Mouse (Mus musculus) spleen, postnatal 0 days (tissue): ENCODE results near the gene Fdx1l. TPM values are rescaled to one million over a fixed set of nuclear protein-coding genes. Genes with fewer than 3 reads are reported as not detected.

Experiments used
- microRNA counts: library from miRNA; unstranded; fragments of <30 nt; microRNA quantifications from one replicate; lab custom pipeline; 2015
- polyA plus RNA-seq: library from polyadenylated mRNA; unstranded; fragments of >200 nt; fragmentation: Nextera tagmentation; extraction: Ambion mirVana; gene quantifications from 2 replicates; pipeline ENCODE4 v1.2.1, GENCODE M21; 2015

Fdx1l gene
- 41.2 and 44.7 TPM in 2 replicates for polyA plus RNA-seq

DNA sequence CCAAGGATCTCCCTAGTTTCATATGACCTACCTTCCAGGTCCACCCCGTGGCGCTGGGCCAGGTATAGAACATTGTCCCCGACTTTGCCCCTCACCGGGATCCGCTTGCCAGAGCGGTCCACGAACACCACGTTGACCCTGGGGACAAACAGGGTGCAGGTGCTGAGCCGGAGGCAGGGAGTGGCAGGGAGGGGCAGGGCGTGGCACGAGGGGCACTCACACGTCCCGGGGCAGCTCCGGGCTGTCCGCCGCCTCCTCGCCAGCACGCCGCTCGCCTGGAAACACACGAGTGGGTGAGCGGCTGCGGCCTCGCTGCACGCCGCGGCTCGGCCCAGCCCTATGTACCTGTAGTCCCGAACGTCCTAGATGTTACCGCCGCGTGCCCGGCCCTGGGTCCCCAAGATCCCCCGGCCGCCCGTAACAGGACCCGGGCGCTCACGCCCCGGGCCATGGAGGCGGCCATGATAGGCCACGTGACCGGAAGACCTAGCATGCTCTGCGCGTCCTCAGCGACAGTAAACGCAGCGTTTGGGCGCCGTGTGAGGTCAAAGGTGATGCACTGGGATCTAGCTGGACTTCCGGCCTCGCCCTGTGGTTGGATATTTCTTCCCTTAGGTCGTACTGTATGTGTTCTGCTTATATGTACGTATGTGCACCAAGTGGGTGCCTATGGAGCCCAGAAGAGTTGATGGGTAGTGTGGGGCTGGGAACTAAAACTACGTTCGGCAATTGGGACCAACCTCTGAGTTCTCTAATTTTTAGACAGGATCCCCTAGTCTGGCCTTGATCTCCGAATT, at the start of gene Fdx1l, which contains the start of gene Gm49373:
Gene Fdx1l (minus strand): TSS at position 571 of the 797 bp plus-strand sequence.
Gene Gm49373 (minus strand): TSS at position 53 of the 797 bp plus-strand sequence.

DNA sequence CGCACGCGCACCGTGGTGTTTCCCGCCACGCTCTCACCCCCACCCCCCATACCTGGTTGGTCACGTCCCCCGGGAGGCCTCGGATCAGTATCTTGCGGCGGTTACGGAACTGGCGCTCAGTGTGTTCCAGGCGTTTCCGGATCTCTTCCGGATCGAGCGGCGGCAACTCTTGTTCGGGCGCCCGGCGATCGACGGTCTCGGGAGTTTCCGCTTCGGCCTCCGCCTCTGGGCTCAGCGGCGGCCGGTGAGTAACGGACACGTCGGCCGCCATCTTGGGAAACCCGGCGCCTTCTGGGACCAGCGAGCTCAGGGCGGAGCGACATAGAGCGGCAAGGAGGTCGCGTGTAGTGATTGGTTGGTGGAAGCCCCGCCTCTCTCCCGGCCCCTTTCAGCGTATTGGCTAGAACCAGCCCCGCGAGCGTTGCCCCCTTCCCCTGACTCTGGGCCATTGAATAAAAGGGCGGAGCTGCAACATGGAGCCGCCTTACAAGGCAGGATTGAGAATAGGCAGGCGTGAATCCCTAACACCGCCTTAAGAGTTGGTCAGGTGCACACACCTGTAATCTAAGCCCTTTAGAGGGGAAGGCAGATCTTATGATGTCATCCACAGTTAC, 18.4 kb upstream of the Fdx1l start, which contains the start of the genes Gm38431 and Raver1:
Gene Gm38431 (minus strand): TSS at position 291 of the 614 bp plus-strand sequence.
Gene Raver1 (minus strand): TSS at position 302 of the 614 bp plus-strand sequence.

DNA sequence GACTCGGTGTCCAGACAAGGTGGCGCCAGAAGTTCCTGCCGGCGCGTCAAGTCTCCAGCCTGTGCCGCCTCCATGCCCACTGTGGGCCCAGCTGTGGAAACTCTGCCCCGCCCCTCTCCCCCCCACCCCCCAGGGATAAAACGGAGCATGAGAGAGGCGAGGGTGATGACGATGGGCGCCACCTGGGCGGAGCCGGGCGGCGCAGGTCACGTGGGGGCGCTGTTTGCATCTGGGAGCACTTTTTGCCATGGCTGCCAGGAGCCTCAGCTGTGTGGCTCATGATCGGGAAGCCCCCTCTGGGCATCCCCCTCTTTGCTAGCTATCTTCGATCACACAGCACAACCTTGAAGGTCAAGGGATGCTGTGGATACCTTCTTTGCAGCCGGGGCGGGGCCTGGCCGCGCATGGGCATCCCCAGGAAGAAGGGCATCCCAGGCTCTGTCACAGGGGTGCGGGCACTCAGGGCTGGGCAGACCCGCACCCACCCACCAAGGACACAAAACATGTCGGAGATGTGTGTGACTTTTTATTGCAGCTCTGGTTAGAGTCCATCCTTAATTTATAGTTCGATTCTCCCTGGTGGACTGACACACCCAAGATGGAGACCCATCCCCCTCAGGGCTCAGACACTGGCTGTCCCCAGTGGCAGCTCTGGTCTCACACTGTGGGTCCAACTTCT, 6.3 kb downstream of the Fdx1l start, which contains the start of gene Zglp1:
Gene Zglp1 (minus strand): TSS at position 88 of the 679 bp plus-strand sequence.

DNA sequence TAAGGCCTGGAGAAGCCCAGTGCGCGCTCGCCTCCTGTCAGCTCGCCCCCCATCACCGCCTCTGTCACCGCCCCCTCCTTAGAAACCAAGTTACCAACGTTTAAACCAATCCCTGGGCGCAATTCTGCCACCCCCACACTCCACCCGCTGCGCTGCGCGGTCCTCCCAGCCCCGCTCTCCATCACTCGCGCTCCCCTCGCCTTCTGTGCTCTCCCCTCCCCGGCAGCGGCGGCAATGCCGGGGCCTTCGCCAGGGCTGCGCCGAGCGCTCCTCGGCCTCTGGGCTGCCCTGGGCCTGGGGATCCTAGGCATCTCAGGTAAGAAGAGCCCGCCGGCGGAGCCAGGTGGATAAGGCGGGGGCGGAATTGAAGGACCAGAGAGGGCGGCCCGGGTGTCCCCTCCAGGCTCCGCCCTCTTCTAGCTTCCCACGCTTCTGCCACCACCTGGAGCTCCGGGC, 41.5 kb downstream of the Fdx1l start, which contains the start of gene Icam5:
Gene Icam5 (plus strand): TSS at position 178 of the 456 bp plus-strand sequence.

DNA sequence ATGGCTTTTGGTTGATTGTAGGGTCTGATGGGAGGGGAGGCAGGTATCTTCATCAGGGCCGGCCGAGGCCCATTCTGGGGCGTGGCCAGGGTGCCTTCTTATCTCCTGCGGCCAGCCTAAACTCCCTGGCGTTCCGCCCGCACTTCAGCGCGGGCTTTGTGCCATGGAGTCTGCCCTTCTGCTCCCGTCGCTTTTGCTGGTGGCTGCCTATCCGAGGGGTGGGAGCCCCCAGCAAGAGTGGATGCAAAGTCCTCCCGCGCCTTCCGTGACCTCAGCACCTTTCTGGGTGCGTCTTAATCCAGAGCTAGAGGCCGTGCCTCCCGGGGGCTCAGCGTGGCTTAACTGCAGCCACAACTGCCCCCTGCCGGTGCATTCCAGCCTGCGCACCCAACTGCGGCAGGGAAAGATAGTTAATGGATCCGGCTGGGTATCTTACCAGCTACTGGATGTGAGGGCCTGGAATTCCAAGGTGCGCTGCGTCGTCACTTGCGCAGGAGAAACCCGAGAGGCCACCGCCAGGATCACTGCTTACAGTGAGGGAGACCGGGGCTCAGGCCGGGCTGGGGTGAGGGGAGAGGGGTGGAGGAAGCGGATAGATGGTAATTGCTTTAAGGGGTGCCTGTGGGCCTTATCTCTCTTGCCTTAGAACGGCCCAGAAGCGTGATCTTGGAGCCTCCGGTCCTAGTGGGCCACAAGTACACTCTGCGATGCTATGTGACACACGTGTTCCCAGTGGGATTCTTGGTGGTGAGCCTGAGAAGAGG, 43.9 kb downstream of the Fdx1l start, which contains the start of gene Icam4:
Gene Icam4 (plus strand): TSS at position 83 of the 764 bp plus-strand sequence.

MicroRNAs encoded within 50 kb of the gene (microRNA counts, 519-probe panel; counts per million panel counts)
- microRNA mmu-miR-1900 (lab: Ali Mortazavi, UCI), result 88.3 counts per million

Other genes with a start within 250 kb of the Fdx1l start
- gene A230050P20Rik, start 205.0 kb downstream of the Fdx1l start, polyA plus RNA-seq, result 11.0 and 14.0 TPM in 2 replicates
- gene Angptl6, start 193.9 kb downstream of the Fdx1l start, polyA plus RNA-seq, result 1.3 and 1.5 TPM in 2 replicates
- gene Ppan, start 185.4 kb downstream of the Fdx1l start, polyA plus RNA-seq, result 65.4 and 72.3 TPM in 2 replicates
- 198 and 211 TPM in 2 replicates for gene Eif3g, start 175.0 kb downstream of the Fdx1l start, polyA plus RNA-seq
- gene Dnmt1, start 113.7 kb downstream of the Fdx1l start, polyA plus RNA-seq, result 63.9 and 66.7 TPM in 2 replicates
- gene S1pr2, start 96.8 kb downstream of the Fdx1l start, polyA plus RNA-seq, result 6.7 and 8.2 TPM in 2 replicates
- gene Mrpl4, start 70.9 kb downstream of the Fdx1l start, polyA plus RNA-seq, result 77.0 and 79.0 TPM in 2 replicates
- gene Icam1, start 57.6 kb downstream of the Fdx1l start, polyA plus RNA-seq, result 10.4 and 13.8 TPM in 2 replicates
- gene Icam4, start 44.2 kb downstream of the Fdx1l start, polyA plus RNA-seq, result 111 and 139 TPM in 2 replicates
- 0.27 and 0.35 TPM in 2 replicates for gene Icam5, start 41.5 kb downstream of the Fdx1l start, polyA plus RNA-seq
- 0.26 and 0.67 TPM in 2 replicates for gene Zglp1, start 6.5 kb downstream of the Fdx1l start, polyA plus RNA-seq
- gene Gm49373, start 518 bp downstream of the Fdx1l start, polyA plus RNA-seq, result 0.17 and 0.23 TPM in 2 replicates
- 0.86 and 1.1 TPM in 2 replicates for gene Gm38431, start 18.4 kb upstream of the Fdx1l start, polyA plus RNA-seq
- gene Raver1, start 18.4 kb upstream of the Fdx1l start, polyA plus RNA-seq, result 20.1 and 20.8 TPM in 2 replicates
- gene Tyk2, start 57.6 kb upstream of the Fdx1l start, polyA plus RNA-seq, result 9.7 and 12.2 TPM in 2 replicates
- gene Cdc37, start 76.4 kb upstream of the Fdx1l start, polyA plus RNA-seq, result 139 and 143 TPM in 2 replicates
- gene Pde4a, start 92.1 kb upstream of the Fdx1l start, polyA plus RNA-seq, result 4.1 and 5.6 TPM in 2 replicates
- gene Keap1, start 165.7 kb upstream of the Fdx1l start, polyA plus RNA-seq, result 31.7 and 37.9 TPM in 2 replicates
- 0.52 and 0.57 TPM in 2 replicates for gene S1pr5, start 174.8 kb upstream of the Fdx1l start, polyA plus RNA-seq
- 60.0 and 74.6 TPM in 2 replicates for gene Atg4d, start 191.7 kb upstream of the Fdx1l start, polyA plus RNA-seq
- 14.7 and 14.9 TPM in 2 replicates for gene Kri1, start 214.4 kb upstream of the Fdx1l start, polyA plus RNA-seq
- gene Cdkn2d, start 217.8 kb upstream of the Fdx1l start, polyA plus RNA-seq, result 125 and 133 TPM in 2 replicates
- 0.11 and 0.13 TPM in 2 replicates for gene Ap1m2, start 238.7 kb upstream of the Fdx1l start, polyA plus RNA-seq
- gene Slc44a2, start 247.1 kb upstream of the Fdx1l start, polyA plus RNA-seq, result 37.8 and 47.0 TPM in 2 replicates